In genomic region chr11:115983291-115983690, GRCm38 (mm10) we compare ENCODE assay signal across 15 mouse cellular contexts. TPM values are rescaled to one million over a fixed set of nuclear protein-coding genes. Genes with fewer than 3 reads are reported as not detected.
"Had no signal": no experiment of that assay in that cellular context is flagged by ENCODE, and none has a peak within 500 bp of the region (broad histone marks: within the 10 kb centered on the region; RNA-seq: fewer than 3 reads in every experiment).

No protein-coding gene starts in this region.

- H3K4me2 ChIP-seq: midbrain, embryonic 11.5 days; midbrain, embryonic 13.5 days; midbrain, embryonic 15.5 days; neural tube, embryonic 12.5 days; stomach, embryonic 15.5 days had no signal

- H3K9ac ChIP-seq: liver, postnatal 0 days; midbrain, embryonic 13.5 days; midbrain, embryonic 15.5 days; neural tube, embryonic 12.5 days; stomach, embryonic 15.5 days had no signal

- H3K36me3 ChIP-seq: midbrain, embryonic 13.5 days; midbrain, embryonic 15.5 days; neural tube, embryonic 12.5 days had no signal

- DNase-seq: liver, postnatal 0 days; lung, adult 2 months; lung, postnatal 10 days; right cerebral cortex, postnatal 14 days; thymus, adult 2 months; thymus, postnatal 25 days; thymus, postnatal 4 days had no signal

- H3K27me3 ChIP-seq: midbrain, embryonic 15.5 days; stomach, embryonic 15.5 days had no signal

- H3K27ac ChIP-seq: macrophage; midbrain, embryonic 13.5 days; midbrain, embryonic 15.5 days; neural tube, embryonic 12.5 days; stomach, embryonic 15.5 days; stomach, postnatal 0 days had no signal

- H3K4me1 ChIP-seq: midbrain, embryonic 13.5 days; midbrain, embryonic 15.5 days; neural tube, embryonic 12.5 days; stomach, embryonic 15.5 days had no signal

- H3K9me3 ChIP-seq: midbrain, embryonic 13.5 days; midbrain, embryonic 15.5 days; neural tube, embryonic 12.5 days; stomach, embryonic 15.5 days had no signal

- ATAC-seq: liver, postnatal 0 days; midbrain, embryonic 13.5 days; midbrain, embryonic 15.5 days had no signal

- H3K4me3 ChIP-seq: megakaryocyte, embryonic 14.5 days; midbrain, embryonic 13.5 days; midbrain, embryonic 15.5 days; neural tube, embryonic 12.5 days; stomach, embryonic 15.5 days had no signal

RNA-seq across cellular contexts. Expression of gene Itgb4, which starts 8.8 kb away (rescaled TPM):
- polyA plus RNA-seq: macrophage had no signal
